Mouse (Mus musculus) lung, postnatal 10 days (tissue): Measurements from ENCODE around the gene Gm12886.

Source experiments
- DNase-seq: peaks from one replicate; pipeline ENCODE4 v3.0.0; 2021

The Gm12886 gene

GRCm38 (mm10) chr4:121422999-121423398 is at the start of gene Gm12886:
TSS of gene Gm12886 (minus strand) at chr4:121423099.
- DNase-seq: no peak
